Mouse (Mus musculus) layer of hippocampus, postnatal 25 days (tissue): ENCODE data around the gene Tmprss4. TPM values are rescaled to one million over a fixed set of nuclear protein-coding genes. Genes with fewer than 3 reads are reported as not detected.

Experiments
- DNase-seq, 2 experiments: peaks; one replicate each; pipeline ENCODE4 v3.0.0; 2022; ENCODE audit warnings: mixed read lengths in 2 of 2, low spot score in 1 of 2; ENCODE audit errors: extremely low spot score in 1 of 2
- total RNA-seq, 2 experiments: library from RNA; stranded (reverse); gene quantifications; 2 replicates each; pipeline ENCODE4 v1.2.3; 2021

Gene Tmprss4
- total RNA-seq, 2 experiments from 2014 or later = not detected

GRCm38 (mm10) chr9:45201319-45201947, 2.5 kb downstream of the Tmprss4 start:
- DNase-seq = no peak

GRCm38 (mm10) chr9:45197549-45197948, 6.3 kb downstream of the Tmprss4 start:
- no peak for DNase-seq

GRCm38 (mm10) chr9:45196125-45196830, 7.6 kb downstream of the Tmprss4 start:
- DNase-seq = no peak

GRCm38 (mm10) chr9:45195468-45195867, 8.4 kb downstream of the Tmprss4 start:
- no peak for DNase-seq

GRCm38 (mm10) chr9:45189661-45190174, 14.2 kb downstream of the Tmprss4 start:
- DNase-seq = no peak

GRCm38 (mm10) chr9:45188570-45189563, 15.0 kb downstream of the Tmprss4 start:
- DNase-seq = no peak

- no peak for DNase-seq
Measured at GRCm38 (mm10) chr9:45185250-45185649, 18.6 kb downstream of the Tmprss4 start.

GRCm38 (mm10) chr9:45183266-45183665, 20.6 kb downstream of the Tmprss4 start:
- DNase-seq = no peak

GRCm38 (mm10) chr9:45182521-45182920, 21.4 kb downstream of the Tmprss4 start:
- no peak for DNase-seq

- no peak for DNase-seq
Measured at GRCm38 (mm10) chr9:45181770-45182169, 22.1 kb downstream of the Tmprss4 start, which contains the start of gene BC049352. Gene BC049352, plus strand, starts transcription at chr9:45182007.

- no peak for DNase-seq
Measured at GRCm38 (mm10) chr9:45179282-45179681, 24.6 kb downstream of the Tmprss4 start.

GRCm38 (mm10) chr9:45173475-45173874, 30.4 kb downstream of the Tmprss4 start:
- no peak for DNase-seq

GRCm38 (mm10) chr9:45171073-45171610, 32.8 kb downstream of the Tmprss4 start:
- no peak for DNase-seq

- DNase-seq = no peak
Measured at GRCm38 (mm10) chr9:45170150-45170549, 33.7 kb downstream of the Tmprss4 start.

- DNase-seq = no peak
Measured at GRCm38 (mm10) chr9:45167903-45168302, 36.0 kb downstream of the Tmprss4 start.

GRCm38 (mm10) chr9:45153361-45153760, 50.5 kb downstream of the Tmprss4 start:
- DNase-seq = no peak

- DNase-seq = no peak
Measured at GRCm38 (mm10) chr9:45150933-45151332, 53.0 kb downstream of the Tmprss4 start.

GRCm38 (mm10) chr9:45146267-45146597, 57.7 kb downstream of the Tmprss4 start:
- peak; percentile 73 to 90 for DNase-seq

- DNase-seq = peak in 1 of 2 experiments; percentile 22
Measured at GRCm38 (mm10) chr9:45145533-45146266, 58.2 kb downstream of the Tmprss4 start.

GRCm38 (mm10) chr9:45142686-45143085, 61.2 kb downstream of the Tmprss4 start:
- DNase-seq = no peak
